Mouse (Mus musculus): ENCODE measurements around the gene Crebrf.

The Crebrf gene

DNA sequence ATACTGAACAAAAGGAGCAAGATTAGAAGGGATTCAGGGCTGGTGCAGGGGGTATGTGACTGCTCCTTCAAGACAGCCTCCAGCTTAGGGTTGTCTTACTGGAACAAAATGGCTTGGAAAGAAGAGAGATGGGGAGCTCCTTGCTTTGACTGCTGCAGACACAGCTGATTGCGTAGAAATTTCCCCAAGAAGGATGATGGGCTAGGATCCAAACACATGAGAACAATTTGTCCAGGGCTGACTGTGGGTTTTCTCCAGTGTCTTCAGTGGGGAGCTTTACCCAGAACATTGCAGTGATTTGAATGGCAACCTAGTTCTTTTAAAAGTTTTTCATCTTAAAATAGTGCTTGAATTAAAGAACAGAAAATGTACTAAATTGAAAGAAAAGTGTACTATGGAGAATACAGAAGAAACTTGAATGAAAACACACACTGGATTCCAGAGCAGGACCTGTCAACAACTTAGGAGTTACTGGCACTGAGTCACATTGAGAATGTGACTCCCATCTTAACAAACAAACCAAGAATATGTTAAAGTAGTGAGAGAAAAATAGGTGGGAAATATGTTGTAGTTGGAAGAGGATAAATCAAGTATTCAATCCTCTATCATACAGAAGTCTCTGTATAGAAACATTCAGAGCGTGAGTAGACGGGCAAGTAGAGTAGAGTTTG lies 63.1 kb downstream of the Crebrf start:
- DNase-seq (ENCODE audit: low spot score in 2 of 2) = no peak

DNA sequence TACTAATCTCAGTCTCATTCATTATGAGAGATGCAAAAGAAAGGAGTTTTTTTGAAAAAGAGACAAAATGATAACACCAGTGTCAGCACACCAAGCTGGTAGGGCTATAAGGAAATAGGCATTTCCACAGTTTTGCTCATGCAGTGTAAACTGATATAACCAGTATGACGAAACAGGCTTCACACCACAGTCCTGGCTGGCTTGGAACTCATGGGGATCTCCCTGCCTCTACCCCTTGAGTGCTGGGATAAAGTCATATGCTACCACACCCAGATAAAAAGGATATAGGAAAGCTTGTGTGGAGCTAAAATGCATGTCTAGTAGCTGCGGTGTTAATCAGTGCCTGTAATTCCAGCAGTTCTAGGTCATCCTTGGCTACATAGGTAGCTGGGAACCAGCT lies 64.0 kb downstream of the Crebrf start:
- DNase-seq (ENCODE audit: low spot score in 2 of 2) = no peak

DNA sequence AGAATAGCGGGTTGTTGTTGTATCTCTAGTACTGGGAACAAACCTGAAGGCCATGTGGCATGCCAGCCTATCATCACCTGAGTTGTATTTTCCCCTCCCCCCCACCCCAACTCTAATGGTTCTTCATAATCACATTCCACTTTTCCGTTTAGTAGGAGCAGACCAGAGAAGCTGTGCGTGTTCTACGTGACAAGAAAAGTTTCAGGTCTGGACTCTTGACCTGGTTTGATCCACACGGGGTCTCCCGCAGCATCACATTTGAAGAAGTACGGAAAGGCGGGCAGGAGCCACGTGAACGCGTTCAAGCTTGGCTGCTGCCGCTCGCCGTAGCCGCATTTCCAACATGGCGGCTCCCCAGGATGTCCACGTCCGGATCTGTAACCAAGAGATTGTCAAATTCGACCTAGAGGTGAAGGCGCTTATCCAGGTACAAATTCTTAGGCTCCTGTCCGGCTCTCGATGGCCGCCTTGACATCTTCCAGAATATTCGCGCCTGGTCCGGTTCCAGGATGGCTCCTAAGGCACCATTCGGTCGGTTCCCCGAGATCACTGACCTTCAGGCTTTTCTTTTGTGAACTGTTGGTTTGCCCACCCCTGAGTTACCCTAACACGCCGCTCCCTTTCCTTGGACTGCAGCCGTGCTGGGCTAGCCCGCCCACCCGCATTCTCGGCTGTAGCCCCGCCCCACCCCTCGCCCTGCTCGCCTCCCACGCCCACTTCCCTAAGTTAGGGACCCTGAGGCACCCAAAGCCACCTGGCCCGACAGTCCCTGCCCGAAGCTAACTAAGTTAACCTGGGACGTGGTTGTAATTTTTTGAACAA lies 65.5 kb downstream of the Crebrf start, which contains the start of gene Bnip1:
TSS of gene Bnip1 (plus strand) at position 317 of the 822 bp plus-strand sequence.
- peak; percentile 81 to 89 for DNase-seq (ENCODE audit: low spot score in 2 of 2)

DNA sequence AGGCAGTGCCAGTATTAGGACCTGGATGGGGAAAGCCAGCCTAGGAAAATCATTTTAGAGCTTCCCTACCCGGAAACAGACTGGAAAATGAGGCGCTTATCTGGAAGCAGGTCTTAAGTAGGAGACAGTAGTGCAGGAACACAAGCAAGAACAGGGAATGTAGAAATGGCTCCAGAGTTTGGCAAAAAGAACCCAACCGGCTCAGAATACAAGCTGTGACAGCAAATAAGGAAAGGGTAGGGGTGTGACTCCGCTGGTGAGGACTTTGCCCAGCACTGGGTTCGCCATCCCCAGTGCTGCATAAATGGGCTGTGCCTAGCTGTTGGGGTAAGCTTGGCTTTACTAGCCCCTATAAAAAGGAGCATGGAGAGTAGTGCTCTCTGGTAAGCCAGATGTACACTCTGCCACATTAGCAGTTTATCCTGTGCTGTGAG lies 66.2 kb downstream of the Crebrf start:
- no peak for DNase-seq (ENCODE audit: low spot score in 2 of 2)

DNA sequence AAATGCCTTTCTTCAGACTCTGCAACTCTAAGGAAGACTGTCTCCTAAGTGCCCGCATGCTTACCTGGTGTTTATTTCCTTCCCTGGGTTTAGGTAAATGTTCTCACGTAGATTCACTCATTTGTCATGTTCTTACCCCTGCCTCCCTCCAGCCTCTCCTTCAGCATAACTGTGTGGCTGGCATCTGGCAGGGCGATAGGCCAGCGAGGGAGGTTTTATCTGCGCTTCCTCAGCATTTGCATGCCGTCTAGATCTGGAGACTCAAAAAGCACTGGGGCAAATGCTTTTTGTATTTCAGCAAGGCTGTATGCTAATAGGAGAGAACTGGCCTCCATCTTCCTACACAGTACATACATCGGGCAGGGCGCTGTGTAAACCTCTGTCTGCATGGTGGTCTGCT lies 69.1 kb downstream of the Crebrf start:
- no peak for DNase-seq (ENCODE audit: low spot score in 2 of 2)

DNA sequence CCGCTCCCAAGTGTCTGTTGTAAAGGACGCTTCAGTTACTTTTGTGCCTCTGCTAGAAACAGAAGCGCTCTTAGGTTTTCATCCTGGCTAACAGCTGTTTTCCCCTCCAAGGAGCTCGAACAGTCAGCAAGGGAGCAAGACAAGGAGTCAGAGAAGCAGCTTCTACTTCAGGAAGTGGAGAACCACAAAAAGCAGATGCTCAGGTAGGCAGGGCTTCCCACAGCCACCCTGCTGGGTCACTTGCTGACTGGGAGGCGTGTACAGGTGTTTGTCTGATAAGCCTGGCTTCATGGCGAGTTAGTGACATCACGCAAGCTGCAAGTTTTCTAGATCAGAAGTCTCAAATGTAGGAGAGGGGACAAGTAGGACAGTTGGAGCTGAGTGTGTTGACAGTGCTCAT lies 71.1 kb downstream of the Crebrf start:
- no peak for DNase-seq (ENCODE audit: low spot score in 2 of 2)

DNA sequence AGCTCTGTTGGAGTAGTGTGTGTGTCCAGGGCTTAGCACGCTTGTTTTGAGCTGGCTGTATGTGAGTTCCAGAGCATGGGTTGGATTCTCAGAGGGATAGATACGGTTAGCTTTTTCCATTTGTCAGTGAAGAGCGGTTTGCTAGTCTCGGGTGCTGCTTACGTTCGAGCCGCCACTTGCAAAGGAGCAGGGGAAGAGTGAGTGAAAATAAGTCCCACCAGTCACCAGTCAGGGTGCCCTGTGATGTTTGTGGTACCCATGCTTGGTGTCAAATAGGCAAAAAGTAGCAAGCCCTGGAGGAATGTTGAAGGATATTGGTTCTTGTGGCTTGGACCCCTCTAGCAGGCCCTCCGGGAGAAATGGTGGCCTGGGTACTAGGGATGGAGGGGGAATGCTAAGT lies 73.5 kb downstream of the Crebrf start:
- no peak for DNase-seq (ENCODE audit: low spot score in 2 of 2)

DNA sequence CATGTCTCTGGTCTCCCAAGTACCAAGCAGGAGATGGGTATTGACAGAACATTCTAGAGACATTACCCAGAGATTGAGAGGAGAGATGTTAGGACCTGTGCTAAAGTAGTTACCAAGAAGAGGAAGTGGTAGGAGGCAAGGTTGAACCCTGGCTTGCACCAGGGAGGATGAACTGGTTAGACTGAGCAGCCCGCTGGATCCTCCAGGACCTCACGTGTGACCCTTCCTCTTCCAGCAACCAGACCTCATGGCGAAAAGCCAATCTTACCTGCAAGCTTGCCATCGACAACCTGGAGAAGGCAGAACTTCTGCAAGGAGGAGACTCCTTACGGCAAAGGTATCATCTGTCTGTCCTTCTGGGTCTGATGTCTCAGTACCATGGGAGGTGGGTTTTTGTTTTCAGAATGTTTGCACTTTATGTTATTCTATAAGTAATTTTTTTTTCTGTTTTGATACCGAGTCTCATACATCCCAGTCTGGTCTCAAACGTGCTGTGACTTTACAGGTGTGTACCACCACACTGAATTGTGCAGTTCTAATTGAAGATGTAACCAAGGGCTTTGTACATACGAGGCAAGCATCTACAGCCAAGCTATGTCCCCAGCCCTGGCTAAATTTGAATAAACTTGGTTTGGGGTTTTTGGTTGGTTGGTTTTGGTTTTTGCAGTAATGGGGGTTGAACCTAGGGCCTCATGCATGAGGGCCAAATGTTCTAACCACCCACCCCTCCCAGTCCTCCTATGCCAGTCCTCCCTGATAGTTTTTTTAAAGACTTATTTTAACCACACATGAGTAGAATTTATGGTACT lies 74.2 kb downstream of the Crebrf start:
- no peak for DNase-seq (ENCODE audit: low spot score in 2 of 2)

DNA sequence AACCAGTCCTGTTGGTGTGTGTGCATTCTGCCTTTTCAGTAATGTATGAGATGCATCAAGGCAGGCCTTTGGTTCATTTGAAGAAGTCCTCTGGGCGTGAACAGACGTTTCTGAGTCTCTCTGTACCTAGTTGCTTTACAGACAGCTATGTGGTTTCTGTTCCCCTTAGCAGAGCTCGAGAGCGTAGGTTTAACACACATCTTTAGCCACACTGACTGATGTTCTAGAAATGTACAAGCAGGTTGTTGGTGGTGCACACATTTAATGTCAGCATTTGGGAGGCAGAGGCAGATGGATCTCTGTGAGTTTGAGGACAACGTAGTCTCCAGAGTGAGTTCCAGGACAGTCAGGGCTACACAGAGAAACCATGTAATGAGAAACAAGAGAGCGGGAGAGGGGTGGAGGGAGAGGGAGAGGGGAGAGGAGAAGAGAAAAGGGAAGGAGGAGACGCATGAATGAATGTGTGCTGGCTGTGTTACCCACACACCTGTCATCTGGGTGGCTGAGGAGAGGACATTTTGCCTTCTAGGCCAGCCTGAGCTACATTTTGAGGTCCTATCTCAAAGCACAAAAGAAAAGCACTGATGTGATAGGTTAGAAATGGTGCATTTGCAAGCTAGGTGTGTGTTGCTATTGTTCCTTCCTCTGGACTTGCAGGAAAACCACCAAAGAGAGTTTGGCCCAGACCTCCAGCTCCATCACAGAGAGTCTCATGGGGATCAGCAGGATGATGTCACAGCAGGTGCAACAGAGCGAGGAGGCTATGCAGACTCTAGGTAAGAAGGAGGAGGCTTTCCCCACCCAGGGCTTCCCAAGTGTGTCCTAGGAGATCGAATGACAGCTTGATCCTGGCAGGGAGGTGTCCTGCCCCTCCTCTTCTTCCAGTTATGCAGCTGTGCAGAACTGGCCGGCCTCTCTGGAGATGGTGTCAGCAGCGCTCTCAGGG lies 75.1 kb downstream of the Crebrf start:
- no peak for DNase-seq (ENCODE audit: low spot score in 2 of 2)

DNA sequence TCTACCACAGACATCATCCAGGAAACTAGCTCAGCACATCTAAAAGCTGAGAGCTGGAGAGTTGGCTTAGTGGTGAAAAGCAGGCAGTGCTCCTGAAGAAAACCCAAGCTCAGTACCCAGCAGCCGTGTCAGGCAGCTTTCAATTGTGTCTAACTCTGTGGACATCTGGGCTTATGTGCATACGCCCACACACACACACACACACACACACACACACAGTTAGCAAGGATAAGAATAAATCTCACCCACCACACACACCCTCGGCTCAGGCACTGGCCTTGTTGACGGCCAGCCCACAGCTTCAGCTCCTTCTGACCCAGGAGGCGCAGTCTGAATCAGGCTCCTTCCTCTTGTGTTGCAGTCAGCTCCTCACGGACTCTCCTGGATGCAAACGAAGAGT lies 76.1 kb downstream of the Crebrf start:
- peak; percentile 30 to 57 for DNase-seq (ENCODE audit: low spot score in 2 of 2)

DNA sequence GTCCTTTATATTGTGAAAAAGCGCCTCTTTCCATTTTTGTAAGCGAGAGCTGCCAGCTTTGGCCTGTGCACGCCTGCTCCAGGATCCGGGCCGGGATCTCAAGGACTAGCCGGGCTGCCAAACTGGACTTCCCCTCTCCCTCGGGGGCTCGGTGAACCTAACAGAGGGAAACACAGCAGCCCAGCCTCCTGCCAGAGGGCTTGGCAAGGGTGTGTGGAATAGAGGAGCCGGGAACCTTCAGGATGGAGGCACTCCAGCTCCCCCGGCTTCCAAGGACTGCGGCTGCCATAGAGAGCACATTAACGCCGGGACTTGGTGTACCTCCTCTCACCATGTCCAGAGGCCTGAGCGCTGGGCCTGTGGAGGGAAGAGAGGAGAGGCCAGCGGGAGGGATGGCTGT lies 76.6 kb downstream of the Crebrf start:
- no peak for DNase-seq (ENCODE audit: low spot score in 2 of 2)

DNA sequence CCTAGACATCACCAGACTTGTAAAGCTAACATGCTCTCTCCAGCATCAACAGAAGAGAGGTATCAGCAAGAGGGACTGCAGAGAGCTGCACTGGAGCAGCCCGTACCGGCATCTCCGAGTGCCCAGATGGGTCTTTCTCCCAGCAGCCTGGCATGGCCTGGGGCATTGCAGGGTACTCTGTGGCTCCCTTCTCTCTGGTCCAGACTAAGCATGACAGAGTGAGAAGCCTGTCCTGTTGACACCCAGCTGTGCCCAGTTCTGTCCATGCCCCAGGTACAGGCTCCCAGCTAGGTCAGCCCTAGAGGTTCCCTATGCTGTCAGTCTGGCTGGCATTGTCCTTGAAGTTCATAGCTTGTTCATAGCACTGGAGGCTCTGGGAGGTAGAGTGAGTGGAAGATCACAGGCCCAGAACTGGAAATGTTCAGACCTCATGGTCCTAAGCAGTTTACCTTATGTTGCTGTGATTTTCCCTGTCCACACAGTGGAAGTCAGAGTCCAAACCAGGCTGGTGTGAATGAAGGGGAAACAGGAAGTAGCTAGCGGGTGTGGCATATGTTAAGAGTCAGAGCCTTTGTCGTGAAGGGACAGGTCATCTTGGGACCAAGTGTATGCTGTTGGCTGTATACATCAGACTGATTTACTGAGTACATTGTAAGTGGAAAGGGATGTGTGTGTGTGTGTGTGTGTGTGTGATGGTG lies 77.8 kb downstream of the Crebrf start:
- no peak for DNase-seq (ENCODE audit: low spot score in 2 of 2)

DNA sequence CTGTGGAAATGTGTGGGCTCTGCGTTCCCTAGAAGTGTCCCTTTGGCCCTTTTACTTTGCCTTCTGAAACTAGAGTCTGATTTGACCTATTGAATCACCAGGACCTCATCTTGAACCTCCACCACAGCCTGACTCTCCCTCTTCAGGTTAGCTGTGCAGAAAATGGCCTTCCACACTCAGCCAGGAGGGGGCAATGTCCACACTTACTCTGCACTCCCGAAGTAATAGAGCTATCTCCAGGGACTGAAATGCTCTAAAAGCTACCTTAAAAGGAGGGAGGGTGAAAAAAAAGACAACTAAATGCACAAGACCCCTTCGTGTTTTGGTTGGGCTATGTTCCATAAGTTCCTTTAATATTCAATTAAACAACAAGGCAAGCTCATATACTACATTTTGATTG lies 79.3 kb downstream of the Crebrf start:
- peak in 1 of 2 experiments; percentile 62 for DNase-seq (ENCODE audit: low spot score in 2 of 2)

DNA sequence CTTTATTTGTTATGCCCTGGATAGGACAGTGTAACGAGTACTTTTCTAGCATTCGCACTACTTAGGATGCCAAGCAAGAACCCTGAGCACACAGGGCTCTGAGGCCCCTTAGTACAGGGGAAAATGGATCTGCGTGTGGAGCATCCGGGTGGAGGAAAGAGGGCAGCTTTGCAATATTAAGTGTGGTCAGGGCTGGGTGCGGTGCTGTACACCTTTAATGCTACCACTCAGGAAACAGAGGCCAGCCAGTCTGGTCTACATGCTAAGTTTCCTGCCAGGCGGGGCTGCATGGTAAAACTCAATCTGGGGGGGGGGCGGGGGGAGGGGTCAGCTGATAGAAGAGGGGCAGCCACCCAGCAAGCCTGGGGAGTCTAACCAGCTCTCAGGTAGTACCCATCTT lies 79.9 kb downstream of the Crebrf start:
- DNase-seq (ENCODE audit: low spot score in 2 of 2) = no peak

DNA sequence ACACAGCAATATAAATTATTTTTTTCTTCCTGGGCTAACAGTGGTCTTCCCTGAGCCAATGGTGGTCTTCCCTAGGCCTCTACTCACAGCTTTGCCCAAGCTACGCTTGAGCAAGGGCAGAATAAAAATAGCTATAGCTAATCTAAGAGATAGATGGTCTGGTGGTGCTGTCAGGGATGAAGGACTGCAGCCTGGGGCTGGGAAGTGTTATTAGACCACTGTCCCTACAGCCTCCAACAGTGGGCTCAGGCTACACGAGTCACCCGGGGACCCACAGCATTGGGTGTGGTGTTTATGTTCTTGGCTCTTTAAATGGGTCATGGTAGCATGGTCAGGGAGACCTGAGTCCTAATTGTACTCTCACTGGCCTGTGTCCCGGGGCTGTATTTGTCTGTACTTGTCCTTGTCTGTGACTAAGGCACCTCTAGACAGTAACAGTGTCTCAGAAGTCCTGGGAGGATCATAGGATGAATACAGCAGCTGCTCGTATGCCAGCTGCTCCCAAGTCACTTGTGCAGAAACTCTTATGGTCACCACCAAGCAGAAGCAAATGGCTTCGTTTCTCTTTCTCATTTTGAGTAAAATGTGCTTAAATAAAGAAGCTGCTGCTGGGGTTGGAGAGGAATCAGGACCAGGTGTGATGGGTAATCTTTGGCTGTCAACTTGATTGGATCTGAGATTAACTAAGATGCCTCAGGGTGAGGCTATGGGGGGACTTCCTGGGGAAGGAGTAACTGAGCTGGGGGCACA lies 82.1 kb downstream of the Crebrf start:
- no peak for DNase-seq (ENCODE audit: low spot score in 2 of 2)

DNA sequence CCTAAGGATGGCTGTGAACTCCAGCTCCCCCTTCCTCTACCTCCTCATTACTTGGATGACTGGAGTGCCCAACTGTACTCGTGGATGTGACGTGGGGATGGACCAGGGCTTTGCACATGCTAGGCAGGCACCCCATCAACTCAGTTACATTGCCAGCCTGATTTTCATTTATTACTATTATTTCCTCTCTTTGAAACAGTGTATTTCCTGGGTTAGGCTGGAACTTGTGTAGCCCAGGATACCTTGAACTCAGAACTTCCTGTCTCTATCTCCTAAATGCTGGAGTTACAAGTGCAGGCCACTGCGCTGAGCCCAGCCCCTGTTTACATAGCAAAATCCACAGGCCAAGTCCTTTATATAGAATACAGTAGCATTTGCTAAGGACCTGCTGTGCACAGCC lies 87.4 kb downstream of the Crebrf start:
- DNase-seq (ENCODE audit: low spot score in 2 of 2) = no peak

DNA sequence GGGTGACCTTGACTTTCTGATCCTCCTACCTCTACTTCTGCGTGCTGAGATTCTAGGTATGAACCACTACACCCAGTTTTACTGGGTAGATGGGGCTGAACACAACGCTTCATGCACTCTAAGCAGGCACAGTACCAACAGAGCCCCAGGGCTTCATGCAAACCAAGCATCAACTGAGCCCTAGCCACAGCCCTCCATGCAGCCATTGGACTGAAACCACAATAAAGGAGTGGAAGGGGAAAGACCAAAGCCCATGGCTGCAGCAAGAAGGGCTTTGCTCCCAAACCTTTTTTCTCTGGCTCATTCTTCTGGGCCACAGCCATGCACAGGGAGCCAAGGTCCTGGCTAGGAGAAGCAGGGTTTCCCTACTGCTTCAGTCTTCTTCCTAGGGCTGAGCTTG lies 97.2 kb downstream of the Crebrf start:
- no peak for DNase-seq (ENCODE audit: low spot score in 2 of 2)

DNA sequence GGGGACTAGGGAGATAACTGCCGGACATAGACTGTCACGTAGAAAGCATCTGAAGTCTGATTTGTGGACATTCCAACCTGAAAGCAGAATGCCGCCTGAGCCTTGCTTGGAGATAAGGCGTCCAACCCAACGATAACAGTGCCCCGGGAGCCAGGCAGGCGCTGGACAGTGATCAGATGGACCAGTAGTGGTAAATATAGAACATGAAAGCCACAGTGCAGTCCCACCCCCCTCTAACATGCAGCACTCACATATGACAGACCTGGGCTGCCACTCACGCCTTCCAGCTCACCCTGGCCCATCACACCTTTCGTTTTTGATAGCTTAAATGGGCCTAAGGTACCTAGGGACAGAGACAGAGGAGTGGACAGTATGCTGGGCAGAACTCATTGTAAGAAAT lies 98.0 kb downstream of the Crebrf start:
- DNase-seq (ENCODE audit: low spot score in 2 of 2) = no peak

DNA sequence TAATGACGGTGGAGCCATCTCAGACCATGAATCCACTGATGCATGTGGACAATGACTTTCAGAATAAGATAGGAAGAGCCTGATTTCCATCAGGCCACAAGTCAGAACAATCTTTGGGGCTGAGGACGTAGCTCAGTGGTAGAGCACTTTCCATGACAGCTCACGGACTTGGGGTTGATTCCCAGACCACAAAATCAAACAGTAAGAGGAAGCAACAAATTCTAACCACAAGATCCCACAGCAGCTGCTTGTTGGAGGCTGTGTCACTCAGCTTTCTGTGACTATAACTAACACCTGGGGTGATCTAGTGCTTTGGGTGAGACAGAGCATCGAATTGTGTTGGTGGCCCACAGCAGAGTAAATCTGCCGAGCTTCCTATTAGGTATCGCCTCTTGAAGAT lies 101.4 kb downstream of the Crebrf start:
- no peak for DNase-seq (ENCODE audit: low spot score in 2 of 2)

DNA sequence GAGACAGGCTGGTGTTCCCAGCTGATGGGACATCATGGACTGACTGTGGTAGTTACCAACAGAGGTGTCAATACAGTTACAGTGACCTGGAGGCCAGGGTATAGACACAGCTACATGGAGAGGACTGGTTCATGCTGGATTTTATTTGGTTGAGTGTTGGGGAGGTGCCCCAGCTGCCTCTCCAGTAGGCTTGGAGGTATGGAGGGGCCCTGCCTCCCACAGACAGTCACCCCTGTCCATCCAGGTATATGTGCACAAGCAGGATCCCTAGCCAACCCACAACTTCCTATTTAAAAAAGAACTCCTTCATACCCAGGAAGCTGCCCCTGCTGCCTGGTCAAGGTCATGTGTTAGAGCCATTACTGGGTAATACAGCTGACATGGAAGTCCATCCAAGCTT lies 102.3 kb downstream of the Crebrf start:
- no peak for DNase-seq (ENCODE audit: low spot score in 2 of 2)
